Mouse (Mus musculus) telencephalon, adult 2 months (tissue): ENCODE data around the gene Evc2.

Source experiments
- DNase-seq: peaks from one replicate; pipeline ENCODE4 v3.0.0-alpha.2; 2011; ENCODE audit warnings: low read depth, low spot score

Evc2 gene

GRCm38 (mm10) chr5:37365751-37366150 lies 27.5 kb downstream of the Evc2 start:
- no peak for DNase-seq

GRCm38 (mm10) chr5:37368796-37369195 lies 30.5 kb downstream of the Evc2 start:
- DNase-seq, result no peak

- no peak for DNase-seq
Observed at GRCm38 (mm10) chr5:37377376-37377775, 39.1 kb downstream of the Evc2 start.

- DNase-seq, result no peak
Observed at GRCm38 (mm10) chr5:37380641-37381040, 42.3 kb downstream of the Evc2 start.

- no peak for DNase-seq
Observed at GRCm38 (mm10) chr5:37383570-37383969, 45.3 kb downstream of the Evc2 start.

- DNase-seq, result no peak
Observed at GRCm38 (mm10) chr5:37388646-37389045, 50.3 kb downstream of the Evc2 start.

- no peak for DNase-seq
Observed at GRCm38 (mm10) chr5:37389808-37390495, 51.7 kb downstream of the Evc2 start.

- no peak for DNase-seq
Observed at GRCm38 (mm10) chr5:37390923-37391322, 52.6 kb downstream of the Evc2 start.

GRCm38 (mm10) chr5:37391901-37392300 lies 53.6 kb downstream of the Evc2 start:
- no peak for DNase-seq

GRCm38 (mm10) chr5:37395172-37396030 lies 57.1 kb downstream of the Evc2 start:
- no peak for DNase-seq

GRCm38 (mm10) chr5:37419028-37419427 lies 80.7 kb downstream of the Evc2 start:
- DNase-seq, result no peak

GRCm38 (mm10) chr5:37427210-37427609 lies 88.9 kb downstream of the Evc2 start:
- no peak for DNase-seq

- DNase-seq, result no peak
Observed at GRCm38 (mm10) chr5:37435417-37435816, 97.1 kb downstream of the Evc2 start.

- DNase-seq, result no peak
Observed at GRCm38 (mm10) chr5:37442767-37443166, 104.5 kb downstream of the Evc2 start.

- no peak for DNase-seq
Observed at GRCm38 (mm10) chr5:37447546-37447945, 109.2 kb downstream of the Evc2 start.

GRCm38 (mm10) chr5:37456590-37456989 lies 118.3 kb downstream of the Evc2 start:
- DNase-seq, result no peak

- no peak for DNase-seq
Observed at GRCm38 (mm10) chr5:37457191-37457590, 118.9 kb downstream of the Evc2 start.

- DNase-seq, result no peak
Observed at GRCm38 (mm10) chr5:37457831-37458230, 119.5 kb downstream of the Evc2 start.

GRCm38 (mm10) chr5:37458236-37458635 lies 119.9 kb downstream of the Evc2 start:
- no peak for DNase-seq

GRCm38 (mm10) chr5:37465461-37465860 lies 127.2 kb downstream of the Evc2 start:
- peak; percentile 19 for DNase-seq

GRCm38 (mm10) chr5:37467646-37468045 lies 129.3 kb downstream of the Evc2 start:
- no peak for DNase-seq

GRCm38 (mm10) chr5:37469031-37469430 lies 130.7 kb downstream of the Evc2 start:
- no peak for DNase-seq

- no peak for DNase-seq
Observed at GRCm38 (mm10) chr5:37471584-37471983, 133.3 kb downstream of the Evc2 start.
